Mouse (Mus musculus) forebrain, postnatal 0 days (tissue): ENCODE results near the gene Scn4b. TPM values are rescaled to one million over a fixed set of nuclear protein-coding genes. Genes with fewer than 3 reads are reported as not detected.

ENCODE experiments used
- ATAC-seq: fragments of 200-750 bp; cut with Nextera tagmentation; 2 replicates; pipeline ENCODE4 v1.8.0; 2017; ENCODE audit warnings: mild to moderate bottlenecking, moderate library complexity
- DNase-seq: peaks from one replicate; pipeline ENCODE4 v3.0.0-alpha.2; 2015
- H3K27ac ChIP-seq: fragments of 300-500 bp; sonication (generic); 2 replicates; pipeline ENCODE4 v1.5.1; 2014; ENCODE audit warnings: low read depth, mild to moderate bottlenecking, antibody characterized with exemption, low read length, moderate library complexity, mixed read lengths
- H3K27me3 ChIP-seq: fragments of 300-500 bp; sonication (generic); 2 replicates; pipeline ENCODE4 v1.6.1; 2014; ENCODE audit warnings: mild to moderate bottlenecking, low read length, mixed read lengths; ENCODE audit not compliant: insufficient read depth
- H3K36me3 ChIP-seq: fragments of 300-500 bp; sonication (generic); 2 replicates; pipeline ENCODE4 v1.6.1; 2014; ENCODE audit warnings: mild to moderate bottlenecking, moderate library complexity; ENCODE audit not compliant: insufficient read depth
- H3K4me1 ChIP-seq: fragments of 300-500 bp; sonication (generic); 2 replicates; pipeline ENCODE4 v1.6.1; 2014; ENCODE audit warnings: antibody characterized with exemption; ENCODE audit not compliant: insufficient read depth
- H3K4me2 ChIP-seq: fragments of 300-500 bp; sonication (generic); 2 replicates; pipeline ENCODE4 v1.6.1; 2014; ENCODE audit warnings: low read depth, mild to moderate bottlenecking, moderate library complexity
- H3K4me3 ChIP-seq: fragments of 300-500 bp; sonication (generic); 2 replicates; pipeline ENCODE4 v1.5.1; 2014; ENCODE audit warnings: low read depth, low read length, mixed read lengths
- H3K9ac ChIP-seq: fragments of 300-500 bp; sonication (generic); 2 replicates; pipeline ENCODE4 v1.6.1; 2014; ENCODE audit warnings: mild to moderate bottlenecking
- H3K9me3 ChIP-seq: fragments of 300-500 bp; sonication (generic); 2 replicates; pipeline ENCODE4 v1.6.1; 2016; ENCODE audit warnings: low read length
- CTCF ChIP-seq: sonication (generic); IDR thresholded peaks from 2 replicates; pipeline ENCODE4 v1.5.1; 2016; ENCODE audit warnings: antibody characterized with exemption, control low read depth, low read depth
- WGBS: fragments of 180-500 bp; shearing (Covaris S2); extraction: QIAGEN DNeasy Blood & Tissue Kit; methylation state at CpG from one replicate; pipeline ENCODE4 v1.1.7; 2014; 5-methylcytosine and 5-hydroxymethylcytosine counted together
- polyA plus RNA-seq: library from polyadenylated mRNA; unstranded; fragments of >200 nt; fragmentation: Nextera tagmentation; extraction: Ambion mirVana; gene quantifications from 2 replicates; pipeline ENCODE4 v1.2.1, GENCODE M21; 2015
- total RNA-seq: library from RNA; depleted of rRNA; stranded (reverse); fragments of >200 nt; gene quantifications from 2 replicates; pipeline ENCODE4 v1.2.3, GENCODE M21; 2014

Gene Scn4b
- total and polyA plus RNA-seq, 2 experiments from 2014 or later = 0.43 to 0.59 TPM

DNA sequence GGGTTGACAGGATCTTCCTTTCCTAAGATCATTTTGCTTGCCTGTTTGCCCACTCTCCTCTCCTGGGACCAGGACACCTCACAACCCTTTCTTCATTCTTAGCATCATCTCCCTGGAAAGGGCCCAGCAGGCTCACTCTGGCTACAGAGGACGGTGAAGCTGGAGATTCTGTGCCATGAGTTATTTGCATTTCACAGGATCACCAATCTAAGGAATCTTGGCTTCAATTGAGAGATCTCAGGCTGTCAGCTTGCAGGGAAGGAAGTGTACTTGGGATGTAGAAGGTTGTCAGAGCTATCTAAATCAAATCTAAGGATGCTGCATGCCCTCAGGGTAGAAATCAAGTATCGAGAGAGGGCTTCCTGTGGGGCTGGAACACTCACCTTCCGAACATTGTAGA, 35.3 kb downstream of the Scn4b start:
- Histone ChIP-seq H3K27ac (no peak overlapping the region), H3K36me3 (no peaks in the 10 kb centered on the region), H3K27me3 (no peaks in the 10 kb centered on the region), H3K4me1 (no peaks in the 10 kb centered on the region), H3K9me3 (no peaks in the 10 kb centered on the region), H3K9ac (no peak overlapping the region), H3K4me3 (no peak overlapping the region), H3K4me2 (no peak overlapping the region)
- DNase-seq = no peak
- WGBS = 70% methylated on average over 3 of the region's 3 CpGs
- no peak for TF ChIP-seq CTCF
- no peak for ATAC-seq

DNA sequence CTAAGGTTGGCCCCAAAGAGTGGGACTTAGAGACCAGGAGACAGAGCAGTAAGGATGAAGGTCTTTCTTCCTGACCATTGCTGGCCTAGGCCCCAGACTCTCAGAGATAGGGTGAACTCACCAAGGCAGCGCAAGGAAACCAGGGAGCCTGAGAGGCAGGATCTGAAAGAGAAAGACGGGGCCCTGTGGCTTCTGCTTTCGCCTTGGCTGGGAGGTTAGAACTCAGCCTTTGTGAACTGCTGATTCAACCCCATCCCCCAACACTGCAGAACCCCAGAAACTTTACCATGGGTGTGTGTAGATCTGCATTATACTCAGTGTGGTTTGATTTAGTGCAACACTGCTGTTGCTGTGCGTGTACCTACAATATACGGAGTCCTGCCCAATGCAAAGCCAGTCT, 41.1 kb downstream of the Scn4b start:
- H3K4me3 ChIP-seq = no peak overlapping the region
- ATAC-seq (no peak), DNase-seq (no peak)
- no peak overlapping the region for H3K27ac ChIP-seq
- no peaks in the 10 kb centered on the region for H3K36me3 ChIP-seq
- no peaks in the 10 kb centered on the region for H3K9me3 ChIP-seq
- H3K27me3 ChIP-seq = no peaks in the 10 kb centered on the region
- no peak overlapping the region for H3K4me2 ChIP-seq
- H3K4me1 ChIP-seq = no peaks in the 10 kb centered on the region
- no peak for TF ChIP-seq CTCF
- no peak overlapping the region for H3K9ac ChIP-seq
- 90% methylated on average over 5 of the region's 5 CpGs for WGBS

DNA sequence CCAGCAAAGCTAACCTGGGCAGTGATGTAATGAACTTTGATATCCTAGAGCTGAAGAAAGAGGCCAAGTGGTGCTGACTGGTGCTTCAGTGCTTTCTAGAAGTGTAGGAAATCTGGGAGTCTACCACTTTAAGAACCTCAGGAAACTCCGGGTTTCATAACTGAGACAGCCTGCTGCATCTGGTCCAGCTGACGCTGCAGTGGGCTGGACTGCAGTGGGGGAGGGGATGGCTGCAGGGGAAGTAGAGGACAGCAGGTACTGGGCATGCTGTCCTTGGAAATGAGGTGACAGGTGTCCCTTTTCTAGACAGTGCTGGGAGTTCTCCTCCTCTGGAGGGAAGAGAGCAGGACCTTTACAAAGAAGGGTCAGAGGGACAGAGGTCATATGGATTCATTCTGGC, 43.6 kb downstream of the Scn4b start, which contains the start of gene BC049352:
TSS of gene BC049352 (plus strand) at position 238 of the 400 bp plus-strand sequence.
- Histone ChIP-seq H3K27me3 (no peaks in the 10 kb centered on the region), H3K9me3 (no peaks in the 10 kb centered on the region), H3K4me1 (no peaks in the 10 kb centered on the region), H3K4me3 (no peak within 1 kb of the TSS), H3K36me3 (no peaks in the 10 kb centered on the region), H3K4me2 (no peak within 1 kb of the TSS), H3K9ac (no peak within 1 kb of the TSS), H3K27ac (no peak within 1 kb of the TSS)
- ATAC-seq (no peak), DNase-seq (no peak)
- TF ChIP-seq CTCF = no peak
- 21% methylated on average over 2 of the region's 2 CpGs for WGBS

DNA sequence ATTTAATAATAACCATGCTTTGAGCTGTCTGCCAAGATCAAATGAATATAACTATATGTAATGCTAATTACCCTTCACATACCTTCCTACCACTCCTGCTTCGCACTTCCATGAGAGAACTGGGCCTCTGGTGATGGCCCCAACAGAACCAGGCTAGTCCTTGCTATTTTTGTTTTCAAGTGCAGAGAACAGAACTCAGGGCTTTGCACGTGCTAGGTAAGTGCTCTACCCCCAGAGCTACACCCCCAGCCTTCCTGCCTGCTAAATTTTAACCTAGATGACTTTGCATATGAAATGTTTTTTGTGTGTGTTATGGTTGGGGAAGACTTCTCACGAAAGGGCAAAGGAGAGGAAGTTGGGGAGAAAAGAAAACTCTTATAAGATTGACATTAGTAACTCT, 44.3 kb downstream of the Scn4b start:
- no peak for ATAC-seq
- no peak overlapping the region for H3K4me3 ChIP-seq
- no peak overlapping the region for H3K4me2 ChIP-seq
- H3K36me3 ChIP-seq = no peaks in the 10 kb centered on the region
- no peak for TF ChIP-seq CTCF
- H3K9ac ChIP-seq = no peak overlapping the region
- DNase-seq = peak; percentile 3
- no peak overlapping the region for H3K27ac ChIP-seq
- no peaks in the 10 kb centered on the region for H3K27me3 ChIP-seq
- WGBS = 48% methylated on average over 3 of the region's 3 CpGs
- H3K4me1 ChIP-seq = no peaks in the 10 kb centered on the region
- no peaks in the 10 kb centered on the region for H3K9me3 ChIP-seq

DNA sequence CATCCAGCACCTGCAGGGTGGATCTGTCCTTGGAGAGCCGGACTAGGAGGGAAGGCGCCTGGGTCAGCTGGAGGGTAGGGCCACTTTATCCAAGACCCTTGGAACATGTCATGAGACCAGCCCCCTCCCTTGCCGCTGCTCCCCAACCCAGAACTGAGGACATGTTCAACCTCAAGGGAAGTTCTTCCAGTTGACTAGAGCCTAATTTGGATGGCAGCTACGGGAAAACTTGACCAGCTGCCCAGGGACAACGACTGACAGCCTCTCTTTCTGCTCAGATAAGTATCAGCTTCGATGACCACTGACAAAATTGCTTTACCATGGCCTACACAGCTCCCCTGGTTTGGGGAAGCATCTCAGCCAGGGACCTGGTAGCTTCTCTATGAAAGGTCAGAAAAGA, 45.1 kb downstream of the Scn4b start:
- Histone ChIP-seq H3K9ac (no peak overlapping the region), H3K4me1 (no peaks in the 10 kb centered on the region), H3K27me3 (no peaks in the 10 kb centered on the region), H3K4me3 (no peak overlapping the region), H3K4me2 (no peak overlapping the region), H3K36me3 (no peaks in the 10 kb centered on the region), H3K27ac (no peak overlapping the region), H3K9me3 (no peaks in the 10 kb centered on the region)
- WGBS = 81% methylated on average over 6 of the region's 6 CpGs
- ATAC-seq = no peak
- no peak for DNase-seq
- TF ChIP-seq CTCF = no peak

DNA sequence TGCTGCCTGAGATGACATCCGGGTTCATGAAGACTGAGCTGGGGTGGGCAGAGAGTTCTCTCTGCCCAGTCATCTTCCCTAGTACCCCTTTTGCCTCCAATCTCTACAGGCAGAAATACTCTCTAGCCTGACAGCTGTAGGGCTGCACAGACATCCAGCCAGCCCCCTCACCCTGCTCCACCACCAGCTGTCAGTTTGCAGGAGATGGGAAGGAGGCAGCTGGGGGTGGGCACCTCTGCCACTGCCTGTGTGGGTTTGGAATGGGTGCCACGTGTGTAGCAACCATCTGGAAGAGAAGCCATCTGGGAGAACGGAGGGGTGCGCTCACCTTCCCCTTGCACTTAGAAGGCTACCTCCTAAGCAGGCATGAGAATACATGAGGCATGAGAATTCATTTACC, 47.1 kb downstream of the Scn4b start:
- H3K4me1 ChIP-seq = no peaks in the 10 kb centered on the region
- H3K4me2 ChIP-seq = no peak overlapping the region
- H3K9ac ChIP-seq = no peak overlapping the region
- TF ChIP-seq CTCF = no peak
- H3K36me3 ChIP-seq = no peaks in the 10 kb centered on the region
- no peak overlapping the region for H3K4me3 ChIP-seq
- DNase-seq (peak; percentile 7), ATAC-seq (peak; percentile 34; the same call in 1 of the 2 replicates)
- no peaks in the 10 kb centered on the region for H3K27me3 ChIP-seq
- WGBS = 69% methylated on average over 4 of the region's 4 CpGs
- no peak overlapping the region for H3K27ac ChIP-seq
- no peaks in the 10 kb centered on the region for H3K9me3 ChIP-seq

DNA sequence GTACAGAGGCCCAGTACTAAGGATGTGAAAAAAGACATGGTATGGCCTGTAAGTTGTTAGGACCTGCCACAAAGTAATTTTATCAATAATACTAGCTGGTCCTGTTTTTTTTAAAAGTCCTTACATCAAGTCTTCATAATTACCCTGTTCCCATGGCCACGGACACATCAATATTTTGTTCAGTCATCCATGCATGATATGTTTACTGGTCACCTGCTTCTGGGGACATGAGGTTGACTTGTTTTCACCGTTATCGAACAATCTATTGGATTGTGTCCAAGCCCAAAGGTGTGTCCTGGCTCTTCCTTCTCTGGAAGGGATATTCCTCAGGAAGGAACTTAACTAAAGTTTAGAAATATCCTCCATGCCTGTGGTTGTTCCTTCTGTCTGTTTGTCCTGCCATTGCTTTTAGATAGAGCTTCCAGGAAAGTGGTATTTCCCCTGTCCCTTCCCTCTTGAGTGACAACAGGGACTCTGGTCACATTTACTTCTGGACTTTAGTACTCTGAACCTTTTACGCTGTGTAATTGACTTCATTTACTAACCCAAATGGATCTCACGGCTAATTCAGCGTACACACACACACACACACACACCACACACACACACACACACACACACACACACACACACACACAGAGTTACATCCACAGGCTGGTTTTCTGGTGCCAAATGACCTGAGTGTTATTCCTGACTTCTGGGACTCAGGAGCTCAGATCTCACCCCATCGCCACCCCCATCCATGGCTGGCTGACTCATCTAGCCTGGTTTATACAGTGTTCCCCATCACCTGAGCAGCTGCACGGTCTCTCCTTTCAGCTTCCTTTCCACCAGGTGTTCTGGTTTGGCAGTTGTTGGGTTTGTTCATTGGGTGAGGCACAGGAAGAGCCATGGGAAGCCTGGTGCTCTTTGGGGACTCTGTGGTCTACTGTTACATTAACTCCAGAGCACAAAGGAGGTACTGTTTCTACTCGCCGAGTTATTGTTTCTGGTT, 50.7 kb downstream of the Scn4b start:
- no peak overlapping the region for H3K27ac ChIP-seq

More for the DNA sequence above, 50.7 kb downstream of the Scn4b start:
- no peaks in the 10 kb centered on the region for H3K9me3 ChIP-seq
- no peaks in the 10 kb centered on the region for H3K27me3 ChIP-seq
- no peak for ATAC-seq
- H3K4me3 ChIP-seq = no peak overlapping the region
- no peak overlapping the region for H3K4me2 ChIP-seq
- H3K36me3 ChIP-seq = no peaks in the 10 kb centered on the region
- WGBS = 87% methylated on average over 10 of the region's 10 CpGs
- H3K9ac ChIP-seq = no peak overlapping the region
- DNase-seq = no peak
- no peaks in the 10 kb centered on the region for H3K4me1 ChIP-seq
- TF ChIP-seq CTCF = no peak
